Mouse (Mus musculus): ENCODE results near the gene Gm49396. TPM values are rescaled to one million over a fixed set of nuclear protein-coding genes. Genes with fewer than 3 reads are reported as not detected.

The Gm49396 gene
- 0.68 and 0.95 TPM in 2 replicates for polyA plus RNA-seq (2012; rRNA removed)

DNA sequence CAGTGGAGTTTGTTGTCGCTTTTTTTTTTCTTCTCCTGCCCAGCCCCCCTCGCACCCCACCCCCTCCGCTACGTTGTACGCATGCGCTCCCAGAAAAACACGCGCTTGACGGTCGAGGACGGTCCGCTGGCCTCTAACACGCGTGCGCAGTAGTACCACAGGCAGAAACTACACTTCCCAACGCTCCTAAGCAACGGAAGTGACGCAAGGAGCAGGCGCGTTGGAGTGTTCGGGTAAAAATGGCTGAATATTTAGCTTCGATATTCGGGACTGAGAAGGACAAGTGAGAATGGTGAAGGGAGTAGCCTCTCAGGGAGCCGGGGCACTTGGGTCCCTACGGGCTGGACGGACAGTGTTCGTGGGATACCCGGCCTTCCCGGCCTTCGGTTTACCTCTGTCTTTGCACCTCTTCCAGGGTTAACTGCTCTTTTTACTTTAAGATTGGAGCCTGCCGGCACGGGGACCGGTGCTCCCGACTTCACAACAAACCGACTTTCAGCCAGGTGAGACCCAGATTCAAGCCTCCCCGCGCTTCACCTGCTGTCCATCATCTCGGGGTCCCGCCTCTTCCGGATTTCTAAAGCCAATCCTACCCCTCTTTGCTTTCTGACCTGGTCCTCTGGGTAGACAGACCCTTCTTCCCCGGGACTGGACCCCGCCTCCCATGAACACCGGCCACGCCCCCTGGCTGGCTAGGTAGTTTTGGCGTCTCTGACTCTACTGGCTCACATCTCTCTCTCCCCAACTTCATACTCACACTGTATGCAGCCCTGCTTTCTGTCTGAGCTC lies at the start of gene Gm49396, which contains the start of the genes U2af1l4 and Psenen:
Gene Gm49396, plus strand, starts transcription at position 228 of the 789 bp plus-strand sequence.
Gene U2af1l4, plus strand, starts transcription at position 185 of the 789 bp plus-strand sequence.
Gene Psenen, minus strand, starts transcription at position 511 of the 789 bp plus-strand sequence.

DNA sequence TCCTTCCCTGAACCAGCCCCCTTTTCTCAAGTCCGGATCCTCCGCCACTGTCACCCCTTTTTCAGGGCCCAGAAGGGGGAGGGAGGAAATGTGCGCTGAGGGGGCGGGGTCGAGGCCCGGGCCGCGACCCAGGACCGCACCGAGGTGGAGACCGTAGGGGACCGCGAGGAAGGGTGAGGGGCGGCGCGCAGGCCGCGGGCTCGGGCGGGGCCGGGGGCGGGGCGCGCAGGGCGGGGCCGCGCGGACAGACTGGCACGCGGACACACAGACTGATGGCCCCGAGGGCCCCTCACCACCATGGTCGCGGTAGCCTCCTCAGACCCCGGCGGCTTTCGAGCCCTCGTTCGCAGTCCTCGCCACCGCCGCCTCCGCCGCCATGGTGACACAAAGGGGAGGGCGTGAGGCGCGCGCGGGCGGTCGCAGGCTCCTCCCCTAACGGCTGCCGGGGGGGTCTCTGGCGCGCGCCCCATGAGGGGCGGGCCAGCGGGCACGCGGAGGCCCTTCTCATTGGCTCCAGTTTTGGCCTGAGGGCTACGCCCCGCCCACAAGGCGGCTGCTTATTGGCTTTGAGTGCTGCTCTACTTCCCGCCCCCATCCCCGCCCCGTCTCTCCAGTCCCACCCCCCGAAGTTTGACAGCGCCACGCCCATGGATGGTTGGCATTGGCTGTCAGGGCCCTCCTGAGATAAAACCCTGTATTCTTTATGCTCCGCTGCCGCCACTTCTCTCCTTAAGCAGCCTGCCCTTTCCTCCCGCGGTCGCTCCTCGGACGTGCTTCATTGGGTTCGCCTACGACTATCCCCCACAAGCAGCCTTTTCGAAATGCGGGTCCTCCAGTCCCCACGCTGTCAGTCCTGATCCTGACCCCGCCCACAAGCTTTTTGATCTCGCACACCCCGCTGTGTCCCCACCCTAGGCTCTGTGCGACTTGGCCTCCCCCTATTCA lies 28.2 kb upstream of the Gm49396 start, which contains the start of gene Arhgap33:
Gene Arhgap33, minus strand, starts transcription at position 428 of the 945 bp plus-strand sequence.

DNA sequence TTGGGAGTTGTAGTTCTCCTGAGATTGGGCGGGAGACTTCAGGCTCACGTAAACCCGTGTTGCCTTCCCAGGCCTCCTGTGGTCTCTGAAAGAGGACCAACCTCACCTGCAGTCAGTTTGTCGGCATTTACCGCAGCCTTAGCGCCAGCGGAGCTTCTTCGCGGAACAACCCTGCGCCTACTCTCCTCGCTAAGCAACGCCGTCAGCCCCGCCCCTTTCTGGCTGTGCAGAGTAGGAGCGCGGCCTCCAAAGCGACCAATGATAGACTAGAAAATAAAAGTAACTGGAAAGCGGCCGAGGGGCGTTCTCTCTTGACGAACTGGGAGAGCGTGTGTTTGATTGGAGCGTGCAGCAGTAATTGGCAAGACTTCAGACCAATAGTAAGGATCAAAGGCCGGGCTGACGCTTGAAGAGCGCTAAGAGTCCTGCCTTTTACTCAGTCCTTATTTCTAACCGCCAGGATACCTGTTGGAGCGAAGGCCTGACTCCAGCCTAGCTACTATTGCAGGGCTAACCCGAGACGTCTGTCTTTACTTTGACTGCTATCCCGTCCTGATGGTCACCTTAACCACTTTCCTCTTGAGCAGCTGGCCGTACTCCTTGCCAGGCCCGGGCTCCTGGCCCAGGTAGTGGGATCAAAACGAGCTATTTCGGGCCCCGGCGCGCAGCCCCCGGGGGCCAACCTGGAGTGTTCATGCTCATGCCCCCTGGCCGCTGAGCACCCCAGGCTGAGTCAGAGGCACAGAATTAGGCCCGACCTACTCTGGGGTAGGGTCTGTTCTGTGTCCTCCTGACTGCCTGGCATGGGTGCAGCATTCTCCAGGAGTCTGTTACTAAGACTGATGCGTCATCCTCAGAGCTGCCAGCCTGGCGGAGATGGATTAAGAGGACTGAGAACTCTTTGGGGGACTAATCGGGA lies 10.8 kb upstream of the Gm49396 start, which contains the start of the genes Hspb6 and Proser3:
Gene Hspb6, plus strand, starts transcription at position 77 of the 919 bp plus-strand sequence.
Gene Proser3, minus strand, starts transcription at position 198 of the 919 bp plus-strand sequence.

DNA sequence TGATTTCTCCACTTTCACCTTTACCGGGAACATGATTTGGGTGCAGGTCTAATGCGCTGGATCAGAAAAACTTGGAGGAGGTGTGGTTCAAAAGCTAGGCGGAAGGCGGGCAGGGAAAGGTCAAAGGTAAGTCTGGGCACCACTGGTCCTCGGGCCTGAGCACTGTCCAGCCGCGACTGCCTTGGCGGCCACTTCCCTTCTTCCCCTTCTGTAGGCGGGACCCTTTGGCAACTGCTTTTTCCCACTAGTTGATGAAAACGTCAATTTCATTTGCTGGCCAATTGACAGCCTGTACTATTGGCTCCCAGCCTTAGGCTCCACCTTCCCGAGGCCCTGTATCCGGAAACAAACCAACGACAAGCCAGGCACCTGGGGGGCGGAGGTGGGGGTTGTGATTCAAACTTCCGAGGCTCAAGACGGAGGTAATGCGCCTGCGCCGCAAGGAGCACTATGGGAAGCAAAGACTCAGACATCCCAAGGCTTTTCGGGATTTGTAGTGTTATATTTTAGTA lies 3.6 kb upstream of the Gm49396 start, which contains the start of gene Lin37:
Gene Lin37, minus strand, starts transcription at position 396 of the 512 bp plus-strand sequence.

DNA sequence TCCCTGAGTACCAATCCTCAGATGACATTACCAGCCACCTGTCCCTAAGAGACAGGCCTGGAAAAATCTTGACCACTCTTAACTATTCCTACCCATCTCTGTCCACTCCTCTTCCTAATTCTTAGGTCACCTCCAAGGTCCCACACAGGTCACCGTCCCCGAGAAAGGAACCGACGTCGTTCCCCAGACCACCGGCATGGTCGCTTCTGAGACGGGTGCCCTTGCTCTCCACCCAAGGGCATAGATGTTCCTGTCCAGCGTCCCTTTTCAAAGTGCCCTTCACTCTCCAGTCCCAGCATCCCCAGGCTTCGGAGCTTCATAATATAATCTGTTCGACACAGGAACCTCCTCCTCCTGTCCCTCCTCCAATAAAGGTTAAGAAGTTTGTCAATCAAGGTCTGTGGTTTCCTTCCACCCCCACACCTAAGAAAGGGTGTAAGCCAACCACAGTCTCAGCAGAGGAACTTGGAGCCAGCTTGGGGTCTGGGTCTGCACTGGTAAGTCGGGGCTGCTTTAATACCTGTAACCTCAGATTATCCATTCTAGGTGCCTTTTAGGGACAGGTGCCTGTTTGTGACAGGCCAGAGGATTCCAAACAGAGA lies 1.9 kb downstream of the Gm49396 start, which contains the start of gene Igflr1:
Gene Igflr1, plus strand, starts transcription at position 458 of the 602 bp plus-strand sequence.

DNA sequence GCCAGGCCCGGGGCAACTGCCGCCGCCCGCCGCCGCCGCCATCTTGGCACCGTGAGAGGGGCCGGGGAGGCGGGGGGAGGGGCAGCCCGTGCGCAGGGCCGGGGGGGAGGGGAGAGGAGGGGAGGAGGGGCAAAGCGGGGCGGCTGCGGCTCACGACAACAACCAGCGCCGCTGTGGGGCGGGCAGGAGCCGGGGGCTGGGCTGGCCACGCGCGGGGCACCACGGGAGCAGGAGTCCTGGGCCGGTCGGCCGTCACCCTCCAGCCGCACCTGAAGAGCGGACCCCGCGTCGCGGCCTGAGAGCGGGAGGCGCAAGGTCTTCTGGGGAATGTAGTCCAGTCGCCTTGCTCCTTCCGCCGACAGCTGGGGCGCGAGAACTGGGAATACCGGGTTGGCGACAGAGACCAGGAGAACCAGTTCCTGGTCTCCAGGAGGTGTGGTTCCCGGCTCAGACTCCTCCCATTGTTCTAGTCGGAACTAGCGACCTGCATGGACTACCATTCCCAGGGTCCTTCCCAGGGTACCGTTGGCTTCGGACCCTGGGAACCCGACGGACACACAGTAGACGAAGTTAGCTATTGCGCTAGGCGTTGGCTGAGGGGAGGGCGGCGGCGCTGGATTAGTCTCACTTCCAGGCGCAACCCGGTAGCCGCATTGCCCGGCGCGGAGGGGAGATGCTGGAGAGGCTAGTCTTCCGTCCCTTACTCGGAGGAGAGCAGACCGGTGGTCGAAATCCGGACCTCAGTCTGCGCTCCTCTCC lies 25.7 kb downstream of the Gm49396 start, which contains the start of gene Kmt2b:
Gene Kmt2b, minus strand, starts transcription at position 51 of the 759 bp plus-strand sequence.

DNA sequence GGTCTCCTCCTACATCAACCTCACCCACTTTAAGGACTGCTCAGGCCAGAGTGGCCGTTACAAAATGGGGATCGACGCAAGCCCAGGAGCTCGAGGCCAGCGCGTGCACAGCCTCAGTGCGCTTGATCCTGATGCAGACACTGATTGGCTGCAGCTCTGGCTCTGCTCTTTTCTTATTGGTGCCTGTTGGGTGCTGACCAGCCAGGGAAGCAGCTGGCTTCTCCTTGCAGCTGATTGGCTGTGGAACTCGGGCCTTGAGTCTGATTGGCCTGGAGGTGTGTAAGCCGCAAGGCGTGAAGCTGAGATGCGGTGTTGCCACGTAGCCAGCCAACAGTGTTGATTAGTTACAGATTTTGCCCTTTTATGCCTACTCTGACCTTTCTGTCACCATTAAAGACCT lies 35.6 kb downstream of the Gm49396 start, which contains the start of gene Zbtb32:
Gene Zbtb32, minus strand, starts transcription at position 124 of the 400 bp plus-strand sequence.

DNA sequence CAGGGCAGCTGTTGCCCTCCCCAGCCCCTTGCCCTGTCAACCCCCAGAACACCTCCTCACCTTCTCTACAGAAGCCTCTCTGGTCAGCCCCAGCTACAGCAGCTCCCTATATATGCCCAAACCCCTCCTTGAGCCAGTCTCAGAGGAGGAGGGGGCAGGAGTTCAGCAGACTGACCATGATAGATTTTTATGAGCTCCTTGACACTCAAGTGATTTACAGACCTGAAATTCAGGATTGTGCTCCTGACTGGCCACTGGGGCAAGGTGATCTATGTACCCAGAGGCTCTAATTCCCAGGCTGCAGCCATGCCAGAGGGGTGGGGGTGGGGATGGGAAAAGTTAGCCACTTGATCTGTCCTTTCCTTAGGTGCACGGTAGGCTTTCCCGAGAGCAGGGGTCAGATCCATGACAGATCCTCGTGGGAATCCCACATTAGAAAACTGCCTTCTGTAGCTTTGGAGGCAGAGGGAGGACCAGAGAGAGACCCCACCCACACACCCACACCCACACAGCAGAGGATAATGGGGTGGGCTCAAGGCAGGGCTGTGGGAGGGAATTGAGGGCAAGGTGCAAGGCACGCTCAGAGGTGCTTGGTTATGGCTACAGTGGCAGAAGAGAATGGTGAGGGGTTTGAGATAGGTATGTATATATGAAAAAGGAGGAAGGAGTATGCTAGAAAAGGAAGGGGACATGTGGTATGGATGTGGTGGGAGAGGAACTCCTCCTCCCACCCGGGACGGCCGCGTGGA lies 49.7 kb downstream of the Gm49396 start, which contains the start of gene Upk1a:
Gene Upk1a, minus strand, starts transcription at position 194 of the 749 bp plus-strand sequence.

Other genes starting within 250 kb of the Gm49396 start
- 33.6 and 40.1 TPM in 2 replicates for gene Syne4, start 248.5 kb upstream of the Gm49396 start, polyA plus RNA-seq (2012; rRNA removed)
- gene E130208F15Rik, start 241.6 kb upstream of the Gm49396 start, polyA plus RNA-seq (2012; rRNA removed) = 0.35 and 0.37 TPM in 2 replicates
- 6.4 and 7.1 TPM in 2 replicates for gene Sdhaf1, start 239.4 kb upstream of the Gm49396 start, polyA plus RNA-seq (2012; rRNA removed)
- 4.1 and 4.2 TPM in 2 replicates for gene Lrfn3, start 200.6 kb upstream of the Gm49396 start, polyA plus RNA-seq (2012; rRNA removed)
- gene Tyrobp, start 149.6 kb upstream of the Gm49396 start, polyA plus RNA-seq (2012; rRNA removed) = 219 and 235 TPM in 2 replicates
- 9.2 and 10.5 TPM in 2 replicates for gene Hcst, start 143.5 kb upstream of the Gm49396 start, polyA plus RNA-seq (2012; rRNA removed)
- 1.9 TPM in 2 replicates for gene Nfkbid, start 141.6 kb upstream of the Gm49396 start, polyA plus RNA-seq (2012; rRNA removed)
- gene Aplp1, start 117.8 kb upstream of the Gm49396 start, polyA plus RNA-seq (2012; rRNA removed) = 2.4 and 2.6 TPM in 2 replicates
- gene Kirrel2, start 105.7 kb upstream of the Gm49396 start, polyA plus RNA-seq (2012; rRNA removed) = 0.08 and 0.24 TPM in 2 replicates
- gene Nphs1, start 105.0 kb upstream of the Gm49396 start, polyA plus RNA-seq (2012; rRNA removed) = 0.01 and 0.06 TPM in 2 replicates
- gene Prodh2, start 69.7 kb upstream of the Gm49396 start, polyA plus RNA-seq (2012; rRNA removed) = 170 and 183 TPM in 2 replicates
- 3.4 and 4.6 TPM in 2 replicates for gene Arhgap33, start 28.3 kb upstream of the Gm49396 start, polyA plus RNA-seq (2012; rRNA removed)
- 3.5 and 4.6 TPM in 2 replicates for gene Hspb6, start 11.2 kb upstream of the Gm49396 start, polyA plus RNA-seq (2012; rRNA removed)
- gene Proser3, start 11.0 kb upstream of the Gm49396 start, polyA plus RNA-seq (2012; rRNA removed) = 3.4 and 6.2 TPM in 2 replicates
- 13.1 and 13.4 TPM in 2 replicates for gene Lin37, start 3.5 kb upstream of the Gm49396 start, polyA plus RNA-seq (2012; rRNA removed)
- gene U2af1l4, start within 50 bp of the Gm49396 start, polyA plus RNA-seq (2012; rRNA removed) = 20.0 and 21.9 TPM in 2 replicates
- gene Psenen, start 283 bp downstream of the Gm49396 start, polyA plus RNA-seq (2012; rRNA removed) = 61.9 and 66.3 TPM in 2 replicates
- gene Igflr1, start 2.1 kb downstream of the Gm49396 start, polyA plus RNA-seq (2012; rRNA removed) = 1.2 and 1.3 TPM in 2 replicates
- gene Kmt2b, start 25.4 kb downstream of the Gm49396 start, polyA plus RNA-seq (2012; rRNA removed) = 8.2 and 10.0 TPM in 2 replicates
- 0.24 and 0.36 TPM in 2 replicates for gene Zbtb32, start 35.6 kb downstream of the Gm49396 start, polyA plus RNA-seq (2012; rRNA removed)
- 0.23 and 0.35 TPM in 2 replicates for gene Upk1a, start 49.5 kb downstream of the Gm49396 start, polyA plus RNA-seq (2012; rRNA removed)
- 514 and 548 TPM in 2 replicates for gene Cox6b1, start 62.8 kb downstream of the Gm49396 start, polyA plus RNA-seq (2012; rRNA removed)
- not detected in 2 replicates for gene Etv2, start 72.5 kb downstream of the Gm49396 start, polyA plus RNA-seq (2012; rRNA removed)
- gene Rbm42, start 87.0 kb downstream of the Gm49396 start, polyA plus RNA-seq (2012; rRNA removed) = 21.2 and 21.7 TPM in 2 replicates
- 13.8 and 14.4 TPM in 2 replicates for gene Haus5, start 101.7 kb downstream of the Gm49396 start, polyA plus RNA-seq (2012; rRNA removed)
- gene Pmis2, start 108.3 kb downstream of the Gm49396 start, polyA plus RNA-seq (2012; rRNA removed) = not detected in 2 replicates
- 0.24 and 0.43 TPM in 2 replicates for gene 2200002J24Rik, start 135.6 kb downstream of the Gm49396 start, polyA plus RNA-seq (2012; rRNA removed)
- 2.5 and 3.2 TPM in 2 replicates for gene Atp4a, start 148.9 kb downstream of the Gm49396 start, polyA plus RNA-seq (2012; rRNA removed)
- gene Tmem147, start 166.2 kb downstream of the Gm49396 start, polyA plus RNA-seq (2012; rRNA removed) = 82.8 and 85.1 TPM in 2 replicates
- 0.06 TPM in 1 of 2 replicates, not detected in the other for gene Gapdhs, start 180.3 kb downstream of the Gm49396 start, polyA plus RNA-seq (2012; rRNA removed)
- gene Sbsn, start 188.1 kb downstream of the Gm49396 start, polyA plus RNA-seq (2012; rRNA removed) = 0.99 and 1.0 TPM in 2 replicates
- 1.4 and 1.5 TPM in 2 replicates for gene Dmkn, start 200.4 kb downstream of the Gm49396 start, polyA plus RNA-seq (2012; rRNA removed)
- 0.16 and 1.4 TPM in 2 replicates for gene Krtdap, start 224.6 kb downstream of the Gm49396 start, polyA plus RNA-seq (2012; rRNA removed)